Mouse (Mus musculus): Measurements from ENCODE around the gene Gcn1l1. TPM values are rescaled to one million over a fixed set of nuclear protein-coding genes. Genes with fewer than 3 reads are reported as not detected.

Gene Gcn1l1
- total and polyA plus RNA-seq, 2 experiments from 2014 or later, result 26.6 to 75.1 TPM

DNA sequence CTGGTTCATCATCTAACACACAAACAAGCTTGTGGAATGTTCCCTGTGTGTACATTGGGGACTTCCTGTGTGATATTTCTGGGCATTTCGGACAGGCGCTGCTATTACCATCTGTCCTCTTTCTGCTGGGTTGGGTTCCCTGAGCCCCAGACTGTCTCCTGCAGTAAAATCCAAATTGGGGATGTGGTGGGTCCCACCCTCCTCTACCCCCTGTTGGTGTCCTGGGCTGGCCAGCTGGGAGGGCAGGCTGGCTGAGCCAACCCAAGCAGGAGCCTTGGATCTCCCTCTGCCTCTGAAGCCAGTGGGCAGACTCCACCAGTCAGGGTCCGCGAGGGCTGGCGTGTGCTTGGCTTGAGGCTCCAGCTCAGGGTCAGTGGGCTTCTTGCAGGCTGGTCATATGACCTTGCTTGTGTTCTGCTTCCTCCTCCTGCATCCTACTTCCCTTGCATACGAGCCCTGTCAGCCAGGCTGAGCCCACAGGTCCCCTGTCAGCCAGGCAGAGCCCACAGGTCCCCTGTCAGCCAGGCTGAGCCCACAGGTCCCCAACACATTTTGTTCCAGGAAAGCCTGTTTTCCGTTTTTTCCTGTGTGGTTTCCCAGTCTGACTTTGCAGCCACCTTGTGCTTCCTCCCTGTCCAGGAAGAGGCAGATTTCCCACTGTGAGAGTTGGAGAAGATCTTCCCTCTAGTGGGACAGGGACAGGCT is 35.2 kb upstream of the Gcn1l1 start:
- no peak for TF ChIP-seq CTCF (IDR thresholded peaks at IDR 0.05)
- no peak for DNase-seq (ENCODE audit: low spot score)
- no peaks in the 10 kb centered on the region for H3K27me3 ChIP-seq (ENCODE audit: insufficient read depth, low read length)
- 70% methylated on average over 7 of the region's 7 CpGs for WGBS
- H3K27ac ChIP-seq (ENCODE audit: low read depth, low read length), result peak overlapping the region; percentile 43; the same call in 1 of the 2 replicates
- H3K36me3 ChIP-seq (ENCODE audit: insufficient read depth, low read length), result peaks cover 2% of the 10 kb centered on the region; the same call in 1 of the 2 replicates
- no peak overlapping the region for H3K9ac ChIP-seq (replicated peaks; ENCODE audit: low read length, poor library complexity, severe bottlenecking)
- H3K4me2 ChIP-seq (ENCODE audit: low read depth, low read length, poor library complexity, severe bottlenecking), result no peak overlapping the region
- H3K9me3 ChIP-seq (ENCODE audit: low read length), result no peaks in the 10 kb centered on the region
- no peak overlapping the region for H3K4me3 ChIP-seq (ENCODE audit: low read depth, low read length)
- H3K4me1 ChIP-seq (ENCODE audit: insufficient read depth, low read length), result 0 out of 2 replicates have a peak, but pooled peaks cover under 1% of the 10 kb centered on the region
- no peak for ATAC-seq (ENCODE audit: low FRiP score)

DNA sequence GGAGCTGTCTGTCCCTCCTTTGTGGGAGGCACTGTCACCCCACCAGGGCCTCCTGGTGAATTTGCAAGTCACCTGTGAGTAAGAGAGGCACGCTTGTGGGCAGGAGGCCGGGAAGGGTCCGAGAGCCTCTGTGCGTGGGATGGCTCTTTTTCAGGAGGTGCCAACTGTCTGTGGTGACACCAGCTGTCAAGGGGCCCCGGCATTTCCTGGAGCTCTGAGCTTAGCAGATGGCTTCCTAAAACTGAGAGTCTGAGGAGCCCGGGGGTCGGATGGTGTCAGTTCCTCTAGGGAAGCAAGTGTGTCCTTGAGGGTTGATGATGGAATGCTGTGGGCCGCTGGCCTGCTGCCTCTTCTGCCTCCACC is 34.6 kb upstream of the Gcn1l1 start:
- H3K4me2 ChIP-seq (ENCODE audit: low read depth, low read length, poor library complexity, severe bottlenecking), result no peak overlapping the region
- H3K9ac ChIP-seq (replicated peaks; ENCODE audit: low read length, poor library complexity, severe bottlenecking), result no peak overlapping the region
- H3K36me3 ChIP-seq (ENCODE audit: insufficient read depth, low read length), result peaks cover 2% of the 10 kb centered on the region; the same call in 1 of the 2 replicates
- DNase-seq (ENCODE audit: low spot score) (no peak), ATAC-seq (ENCODE audit: low FRiP score) (no peak)
- H3K27ac ChIP-seq (ENCODE audit: low read depth, low read length), result peak overlapping the region; percentile 43; the same call in 1 of the 2 replicates
- H3K9me3 ChIP-seq (ENCODE audit: low read length), result no peaks in the 10 kb centered on the region
- no peak overlapping the region for H3K4me3 ChIP-seq (ENCODE audit: low read depth, low read length)
- WGBS, result 86% methylated on average over 8 of the region's 8 CpGs
- 0 out of 2 replicates have a peak, but pooled peaks cover 2% of the 10 kb centered on the region for H3K4me1 ChIP-seq (ENCODE audit: insufficient read depth, low read length)
- H3K27me3 ChIP-seq (ENCODE audit: insufficient read depth, low read length), result no peaks in the 10 kb centered on the region
- no peak for TF ChIP-seq CTCF (IDR thresholded peaks at IDR 0.05)

DNA sequence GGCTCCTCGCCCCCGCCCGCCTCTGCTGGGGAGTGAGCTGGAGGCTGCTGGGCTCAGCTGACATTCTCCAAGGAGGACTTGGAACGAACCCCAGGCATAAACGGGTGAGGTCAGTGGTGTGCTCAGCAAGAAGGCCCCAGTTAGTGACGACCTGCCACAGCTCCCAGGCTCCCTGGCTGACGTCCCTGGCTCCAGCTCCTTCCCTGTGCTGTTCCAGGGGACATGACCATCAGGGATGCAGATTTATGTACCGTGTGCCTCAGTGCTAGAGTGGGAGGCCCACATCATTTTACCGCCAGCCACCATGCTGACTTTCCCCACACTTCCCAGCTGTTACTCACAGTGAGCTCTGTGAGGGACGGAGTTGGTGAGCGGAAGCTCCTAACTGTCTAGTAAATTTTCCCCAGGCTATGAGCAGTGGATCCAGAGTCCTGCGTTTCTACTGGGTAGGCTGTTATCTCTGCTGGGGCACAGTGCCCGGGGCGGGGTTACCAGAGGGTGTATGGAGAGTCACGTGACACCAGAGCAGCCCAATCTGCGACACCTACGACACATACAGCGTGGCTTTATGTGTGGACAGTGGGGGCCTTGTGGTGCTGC is 33.3 kb upstream of the Gcn1l1 start:
- TF ChIP-seq CTCF (IDR thresholded peaks at IDR 0.05), result no peak
- Histone ChIP-seq H3K27ac (ENCODE audit: low read depth, low read length) (no peak overlapping the region), H3K9me3 (ENCODE audit: low read length) (no peaks in the 10 kb centered on the region), H3K36me3 (ENCODE audit: insufficient read depth, low read length) (no peaks in the 10 kb centered on the region), H3K4me2 (ENCODE audit: low read depth, low read length, poor library complexity, severe bottlenecking) (no peak overlapping the region), H3K27me3 (ENCODE audit: insufficient read depth, low read length) (no peaks in the 10 kb centered on the region), H3K9ac (replicated peaks; ENCODE audit: low read length, poor library complexity, severe bottlenecking) (no peak overlapping the region), H3K4me3 (ENCODE audit: low read depth, low read length) (no peak overlapping the region), H3K4me1 (ENCODE audit: insufficient read depth, low read length) (0 out of 2 replicates have a peak, but pooled peaks cover 2% of the 10 kb centered on the region)
- DNase-seq (ENCODE audit: low spot score) (peak; percentile 83), ATAC-seq (ENCODE audit: low FRiP score) (peak; percentile 52; the same call in 1 of the 2 replicates)
- 49% methylated on average over 18 of the region's 18 CpGs for WGBS

DNA sequence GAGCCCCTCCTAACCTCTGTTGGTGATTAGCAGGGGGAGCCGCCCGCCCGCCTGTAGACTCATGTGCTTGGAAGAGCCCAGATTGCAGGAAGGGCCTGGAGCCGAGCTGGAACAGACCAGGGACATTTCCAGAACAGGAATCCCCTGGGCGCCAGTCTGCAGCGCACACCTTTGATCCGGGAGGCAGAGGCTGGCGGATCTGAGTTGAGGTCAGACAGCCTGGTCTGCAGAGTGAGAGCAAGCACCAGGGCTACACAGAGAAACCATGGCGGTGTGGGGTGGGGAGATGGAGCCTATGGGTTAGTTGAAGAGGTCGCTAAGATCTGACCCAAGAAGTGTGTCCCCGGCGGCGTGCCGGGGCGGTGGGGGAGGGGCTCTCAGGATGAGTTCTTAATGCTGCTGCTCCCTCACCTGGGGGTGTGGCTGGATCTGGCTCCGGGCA is 30.7 kb upstream of the Gcn1l1 start:
- 25% methylated on average over 16 of the region's 16 CpGs for WGBS
- Histone ChIP-seq H3K27me3 (ENCODE audit: insufficient read depth, low read length) (no peaks in the 10 kb centered on the region), H3K4me2 (ENCODE audit: low read depth, low read length, poor library complexity, severe bottlenecking) (no peak overlapping the region), H3K9me3 (ENCODE audit: low read length) (no peaks in the 10 kb centered on the region), H3K9ac (replicated peaks; ENCODE audit: low read length, poor library complexity, severe bottlenecking) (no peak overlapping the region), H3K36me3 (ENCODE audit: insufficient read depth, low read length) (no peaks in the 10 kb centered on the region), H3K4me3 (ENCODE audit: low read depth, low read length) (no peak overlapping the region), H3K4me1 (ENCODE audit: insufficient read depth, low read length) (0 out of 2 replicates have a peak, but pooled peaks cover 2% of the 10 kb centered on the region), H3K27ac (ENCODE audit: low read depth, low read length) (no peak overlapping the region)
- no peak for ATAC-seq (ENCODE audit: low FRiP score)
- DNase-seq (ENCODE audit: low spot score), result no peak
- no peak for TF ChIP-seq CTCF (IDR thresholded peaks at IDR 0.05)

DNA sequence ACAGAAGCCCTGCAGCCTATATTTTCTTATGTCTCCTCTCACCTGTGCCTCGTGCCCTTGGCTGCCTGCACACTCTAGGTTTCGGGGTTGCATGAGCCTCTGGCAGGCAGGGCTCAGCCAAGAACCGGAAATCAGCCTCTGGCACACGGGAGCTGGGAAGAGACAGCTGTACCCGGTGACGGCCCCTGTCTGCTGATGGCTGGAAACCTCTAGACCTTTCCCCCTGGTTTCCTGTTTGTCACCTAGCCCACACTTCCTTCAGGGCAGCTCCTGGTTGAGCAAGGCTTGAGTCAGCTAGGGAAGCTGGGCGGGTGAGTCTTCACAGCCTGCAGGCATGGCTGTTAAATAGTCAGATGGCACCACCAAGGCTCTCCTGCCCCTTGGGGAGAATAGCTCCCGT is 30.2 kb upstream of the Gcn1l1 start:
- Histone ChIP-seq H3K9me3 (ENCODE audit: low read length) (no peaks in the 10 kb centered on the region), H3K4me2 (ENCODE audit: low read depth, low read length, poor library complexity, severe bottlenecking) (no peak overlapping the region), H3K27ac (ENCODE audit: low read depth, low read length) (no peak overlapping the region), H3K36me3 (ENCODE audit: insufficient read depth, low read length) (no peaks in the 10 kb centered on the region), H3K27me3 (ENCODE audit: insufficient read depth, low read length) (no peaks in the 10 kb centered on the region), H3K9ac (replicated peaks; ENCODE audit: low read length, poor library complexity, severe bottlenecking) (no peak overlapping the region), H3K4me3 (ENCODE audit: low read depth, low read length) (no peak overlapping the region), H3K4me1 (ENCODE audit: insufficient read depth, low read length) (0 out of 2 replicates have a peak, but pooled peaks cover 2% of the 10 kb centered on the region)
- DNase-seq (ENCODE audit: low spot score), result no peak
- no peak for ATAC-seq (ENCODE audit: low FRiP score)
- WGBS, result 62% methylated on average over 8 of the region's 8 CpGs
- no peak for TF ChIP-seq CTCF (IDR thresholded peaks at IDR 0.05)

DNA sequence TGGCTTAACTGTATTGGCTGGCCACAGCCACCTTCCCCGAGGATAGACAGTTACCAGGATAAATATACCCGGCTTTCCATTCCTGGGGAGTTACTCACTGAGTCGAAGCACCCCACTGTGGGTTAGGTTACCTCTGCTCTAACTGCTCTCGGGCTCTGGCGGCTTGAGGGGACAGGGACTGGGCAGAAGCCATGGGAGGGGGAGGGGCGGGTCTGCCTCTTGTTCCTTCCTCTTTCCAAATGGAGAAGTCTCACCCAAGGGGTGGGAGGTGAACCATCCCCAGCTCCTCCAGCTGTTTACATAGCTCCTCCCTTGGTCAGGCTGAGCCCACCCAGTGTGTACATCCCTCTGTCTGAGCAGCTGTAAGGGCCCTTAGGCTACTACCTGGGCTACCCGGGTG is 29.4 kb upstream of the Gcn1l1 start:
- ATAC-seq (ENCODE audit: low FRiP score) (no peak), DNase-seq (ENCODE audit: low spot score) (no peak)
- Histone ChIP-seq H3K27me3 (ENCODE audit: insufficient read depth, low read length) (no peaks in the 10 kb centered on the region), H3K4me1 (ENCODE audit: insufficient read depth, low read length) (0 out of 2 replicates have a peak, but pooled peaks cover 2% of the 10 kb centered on the region), H3K4me2 (ENCODE audit: low read depth, low read length, poor library complexity, severe bottlenecking) (no peak overlapping the region), H3K27ac (ENCODE audit: low read depth, low read length) (no peak overlapping the region), H3K9ac (replicated peaks; ENCODE audit: low read length, poor library complexity, severe bottlenecking) (no peak overlapping the region), H3K36me3 (ENCODE audit: insufficient read depth, low read length) (no peaks in the 10 kb centered on the region), H3K9me3 (ENCODE audit: low read length) (no peaks in the 10 kb centered on the region), H3K4me3 (ENCODE audit: low read depth, low read length) (no peak overlapping the region)
- TF ChIP-seq CTCF (IDR thresholded peaks at IDR 0.05), result no peak
- WGBS, result 41% methylated on average over 7 of the region's 7 CpGs

All from midbrain, postnatal 0 days (tissue).